Mouse (Mus musculus): ENCODE data around the gene Olfr168. TPM values are rescaled to one million over a fixed set of nuclear protein-coding genes. Genes with fewer than 3 reads are reported as not detected.
"Not testable (repeated sequence)": the region's sequence is repeated elsewhere in the genome, so short reads cannot be mapped to it uniquely, and the experiment has no call there.

Gene Olfr168
- not detected in 2 replicates for polyA plus RNA-seq (2012; rRNA removed)

DNA sequence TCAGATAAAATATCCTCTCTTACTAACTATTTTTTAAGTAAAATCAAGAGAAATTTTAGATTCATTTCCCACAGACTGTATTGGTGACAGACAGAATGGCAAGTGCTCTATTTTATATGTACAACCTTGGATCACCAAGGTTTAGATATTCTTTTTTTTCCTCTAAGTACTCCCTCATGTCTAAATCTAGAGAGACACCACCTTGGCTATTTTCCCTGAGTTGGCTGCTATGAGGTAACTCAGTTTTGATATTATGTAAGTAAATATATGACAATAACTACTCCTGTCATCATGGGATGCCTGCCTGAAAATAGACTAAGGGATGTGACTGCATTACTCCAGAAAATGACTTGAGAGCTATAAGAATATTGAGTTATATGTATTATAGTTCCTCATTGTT, at the start of gene Olfr168:
TSS of gene Olfr168 (minus strand) at position 101 of the 400 bp plus-strand sequence.
- TF ChIP-seq CTCF (IDR thresholded peaks at IDR 0.05; ENCODE audit: borderline replicate concordance, extremely low read depth, insufficient read depth, insufficient read length) (no peak), POLR2A (IDR thresholded peaks at IDR 0.05; ENCODE audit: borderline replicate concordance, extremely low read depth, insufficient read depth, insufficient read length, poor library complexity, severe bottlenecking) (no peak)
- no peak for DNase-seq (ENCODE audit: low read depth)

DNA sequence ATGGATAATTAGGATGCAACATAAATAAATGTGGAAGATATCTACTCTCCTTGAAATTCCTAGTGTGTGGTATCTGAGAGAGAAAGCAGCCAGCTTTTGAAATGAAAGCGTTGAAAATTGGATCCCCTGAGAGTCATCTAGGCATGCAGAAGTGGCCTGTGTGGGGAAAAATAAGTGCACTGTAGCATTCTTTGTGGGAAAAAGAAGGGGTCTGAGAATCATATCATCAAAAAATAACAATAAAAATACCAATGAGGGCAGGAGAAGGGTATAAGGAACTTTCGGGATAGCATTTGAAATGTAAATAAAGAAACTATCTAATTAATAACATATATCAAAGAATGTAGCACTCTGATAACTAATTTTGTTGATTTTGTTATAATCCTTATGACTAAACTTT, 36.4 kb upstream of the Olfr168 start, which contains the start of gene Olfr169:
TSS of gene Olfr169 (minus strand) at position 101 of the 400 bp plus-strand sequence.
- not testable (repeated sequence) for DNase-seq (ENCODE audit: low read depth)

DNA sequence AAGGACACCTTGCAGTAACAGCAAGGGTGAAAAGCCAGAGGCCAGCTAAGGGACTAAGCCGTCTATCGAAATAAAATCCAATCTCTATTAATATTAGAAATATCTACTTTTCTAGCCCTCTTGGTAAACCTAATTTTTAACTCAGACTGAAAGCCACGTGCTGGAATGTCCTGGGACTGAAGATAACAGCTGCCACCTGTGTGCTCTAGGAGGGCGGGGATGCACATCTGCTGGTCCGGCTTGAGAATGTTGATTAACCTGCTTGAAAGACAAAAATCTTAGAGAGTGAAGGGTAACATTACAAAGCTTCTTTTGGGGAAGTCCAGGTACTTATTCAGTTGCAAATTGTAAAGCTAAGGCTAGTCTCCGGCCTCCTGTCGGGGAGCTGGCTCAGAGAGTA, 18.1 kb upstream of the Olfr168 start:
- not testable (repeated sequence) for DNase-seq (ENCODE audit: low read depth)

DNA sequence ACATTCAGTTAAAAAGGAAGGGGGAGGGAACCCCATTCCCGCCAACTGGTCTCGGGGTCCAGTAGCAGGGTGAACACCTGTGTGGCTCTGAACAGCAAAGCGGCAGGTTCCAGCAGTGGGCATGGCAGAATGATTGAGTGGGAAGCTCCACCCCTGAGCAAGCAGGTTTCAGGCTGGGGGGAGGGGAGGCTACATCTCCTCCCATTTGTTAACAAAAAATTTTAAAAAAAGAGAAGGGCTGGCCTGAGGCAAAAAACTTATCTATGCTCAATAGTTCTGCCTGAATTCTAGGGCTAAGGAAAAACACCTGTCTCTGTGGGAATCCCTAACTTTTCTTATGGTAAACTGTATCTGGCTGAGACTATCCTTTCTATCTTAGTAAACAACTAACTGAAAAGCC, 16.9 kb upstream of the Olfr168 start:
- DNase-seq (ENCODE audit: low read depth): not testable (repeated sequence)

DNA sequence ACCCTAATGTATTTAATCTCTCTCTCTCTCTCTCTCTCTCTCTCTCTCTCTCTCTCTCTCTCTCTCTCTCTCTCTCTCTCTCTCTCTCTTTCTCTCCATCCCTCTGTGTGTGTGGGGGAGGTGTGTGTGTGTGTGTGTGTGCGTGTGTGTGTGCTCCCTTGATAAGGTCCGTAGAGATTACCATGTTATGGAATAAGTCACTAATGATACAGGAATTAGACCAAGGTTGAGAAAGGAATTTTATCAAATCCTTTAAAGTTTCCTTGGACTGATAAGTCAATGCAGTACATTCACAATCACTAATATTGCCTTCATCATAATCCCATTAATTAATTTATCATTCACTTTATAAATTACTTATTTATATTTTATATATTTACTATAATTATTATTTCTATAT, 13.2 kb downstream of the Olfr168 start, which contains the start of gene Olfr167:
TSS of gene Olfr167 (minus strand) at position 101 of the 400 bp plus-strand sequence.
- no peak for TF ChIP-seq CTCF (IDR thresholded peaks at IDR 0.05; ENCODE audit: borderline replicate concordance, extremely low read depth, insufficient read depth, insufficient read length)
- TF ChIP-seq POLR2A (IDR thresholded peaks at IDR 0.05; ENCODE audit: borderline replicate concordance, extremely low read depth, insufficient read depth, insufficient read length, poor library complexity, severe bottlenecking): no peak
- no peak for DNase-seq (ENCODE audit: low read depth)

DNA sequence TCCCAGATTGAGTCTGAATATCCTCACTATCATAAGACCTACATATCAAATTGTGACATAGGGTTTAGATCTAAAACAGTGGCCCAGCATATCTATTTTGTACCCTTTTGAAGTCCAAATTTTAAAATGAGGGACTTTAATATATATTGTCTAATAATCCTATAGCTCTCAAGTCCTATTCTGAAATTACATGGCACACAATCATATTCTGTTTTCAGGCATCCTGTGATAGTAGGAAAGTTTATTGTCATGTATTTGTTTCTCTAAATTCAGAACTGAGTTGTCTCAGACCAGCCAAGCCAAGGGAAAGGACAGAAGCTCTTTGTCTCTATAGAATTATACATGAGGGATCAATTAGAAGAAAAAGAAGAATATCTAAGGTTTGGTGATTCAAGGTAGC, 52.0 kb downstream of the Olfr168 start, which contains the start of gene Olfr166:
TSS of gene Olfr166 (plus strand) at position 301 of the 400 bp plus-strand sequence.
- DNase-seq (ENCODE audit: low read depth): no peak
- TF ChIP-seq CTCF (IDR thresholded peaks at IDR 0.05; ENCODE audit: borderline replicate concordance, extremely low read depth, insufficient read depth, insufficient read length) (no peak), POLR2A (IDR thresholded peaks at IDR 0.05; ENCODE audit: borderline replicate concordance, extremely low read depth, insufficient read depth, insufficient read length, poor library complexity, severe bottlenecking) (no peak)

Other genes with a start within 250 kb of the Olfr168 start
- gene Olfr164, start 221.5 kb downstream of the Olfr168 start, polyA plus RNA-seq (2012; rRNA removed): not detected in 2 replicates
- not detected in 2 replicates for gene Olfr165, start 112.4 kb downstream of the Olfr168 start, polyA plus RNA-seq (2012; rRNA removed)
- not detected in 2 replicates for gene Olfr166, start 51.9 kb downstream of the Olfr168 start, polyA plus RNA-seq (2012; rRNA removed)
- gene Olfr167, start 13.3 kb downstream of the Olfr168 start, polyA plus RNA-seq (2012; rRNA removed): not detected in 2 replicates
- not detected in 2 replicates for gene Olfr169, start 36.3 kb upstream of the Olfr168 start, polyA plus RNA-seq (2012; rRNA removed)
- gene Olfr170, start 76.3 kb upstream of the Olfr168 start, polyA plus RNA-seq (2012; rRNA removed): not detected in 2 replicates
- not detected in 2 replicates for gene Olfr171, start 94.4 kb upstream of the Olfr168 start, polyA plus RNA-seq (2012; rRNA removed)
- not detected in 2 replicates for gene Lamp3, start 170.8 kb upstream of the Olfr168 start, polyA plus RNA-seq (2012; rRNA removed)
- gene B3gnt5, start 224.7 kb upstream of the Olfr168 start, polyA plus RNA-seq (2012; rRNA removed): 17.3 and 24.7 TPM in 2 replicates

Measured in brain, embryonic 14.5 days (tissue).